Mouse (Mus musculus): ENCODE measurements around the gene Cox7c.
"Not testable (repeated sequence)": the region's sequence is repeated elsewhere in the genome, so short reads cannot be mapped to it uniquely, and the experiment has no call there.

Cox7c gene

GRCm38 (mm10) chr13:86046254-86046951 lies at the start of gene Cox7c:
Cox7c (minus strand) TSS chr13:86046904.
- DNase-seq, result peak; percentile 94

GRCm38 (mm10) chr13:86068011-86068724 lies 21.5 kb upstream of the Cox7c start:
- no peak for DNase-seq

- DNase-seq, result no peak
Measured at GRCm38 (mm10) chr13:86067508-86067907, 20.8 kb upstream of the Cox7c start.

GRCm38 (mm10) chr13:86054091-86054490 lies 7.4 kb upstream of the Cox7c start:
- not testable (repeated sequence) for DNase-seq

GRCm38 (mm10) chr13:86004907-86005675 lies 41.6 kb downstream of the Cox7c start:
- DNase-seq, result peak; percentile 2

Measured in right cerebral cortex, adult 18-20 months (tissue).